Mouse (Mus musculus): Measurements from ENCODE around the gene Pqlc2. TPM values are rescaled to one million over a fixed set of nuclear protein-coding genes. Genes with fewer than 3 reads are reported as not detected.

Pqlc2 gene
- polyA plus RNA-seq, 1 experiment from 2014 or later, result 15.1 TPM

GRCm38 (mm10) chr4:139298671-139299366 is 11.7 kb downstream of the Pqlc2 start:
- no peak overlapping the region for H3K4me3 ChIP-seq (replicated peaks)
- H3K36me3 ChIP-seq, result peaks cover 52% of the 10 kb centered on the region
- no peak overlapping the region for H3K4me2 ChIP-seq (replicated peaks)
- no peak overlapping the region; the same call in 1 of the 2 replicates for H3K27ac ChIP-seq
- no peaks in the 10 kb centered on the region for H3K4me1 ChIP-seq (replicated peaks)
- no peak overlapping the region for H3K9ac ChIP-seq (replicated peaks)
- no peak for ATAC-seq
- 87% methylated on average over 12 of the region's 12 CpGs for WGBS
- no peaks in the 10 kb centered on the region for H3K27me3 ChIP-seq
- H3K9me3 ChIP-seq, result no peaks in the 10 kb centered on the region

GRCm38 (mm10) chr4:139297566-139297965 is 12.9 kb downstream of the Pqlc2 start:
- H3K9ac ChIP-seq (replicated peaks), result no peak overlapping the region
- no peak overlapping the region for H3K4me2 ChIP-seq (replicated peaks)
- no peak overlapping the region for H3K4me3 ChIP-seq (replicated peaks)
- H3K4me1 ChIP-seq (replicated peaks), result no peaks in the 10 kb centered on the region
- no peaks in the 10 kb centered on the region for H3K27me3 ChIP-seq
- 86% methylated on average over 4 of the region's 4 CpGs for WGBS
- no peak overlapping the region for H3K27ac ChIP-seq
- no peaks in the 10 kb centered on the region for H3K9me3 ChIP-seq
- ATAC-seq, result no peak
- peaks cover 54% of the 10 kb centered on the region for H3K36me3 ChIP-seq

- H3K4me2 ChIP-seq (replicated peaks), result no peak overlapping the region
- no peaks in the 10 kb centered on the region for H3K9me3 ChIP-seq
- no peaks in the 10 kb centered on the region for H3K27me3 ChIP-seq
- H3K4me3 ChIP-seq (replicated peaks), result no peak overlapping the region
- ATAC-seq, result no peak
- H3K4me1 ChIP-seq (replicated peaks), result no peaks in the 10 kb centered on the region
- H3K36me3 ChIP-seq, result peaks cover 48% of the 10 kb centered on the region
- H3K9ac ChIP-seq (replicated peaks), result no peak overlapping the region
- 98% methylated on average over 5 of the region's 5 CpGs for WGBS
- no peak overlapping the region for H3K27ac ChIP-seq
Measured at GRCm38 (mm10) chr4:139292038-139292437, 18.5 kb downstream of the Pqlc2 start.

GRCm38 (mm10) chr4:139291099-139291498 is 19.4 kb downstream of the Pqlc2 start:
- H3K9me3 ChIP-seq, result no peaks in the 10 kb centered on the region
- H3K27ac ChIP-seq, result no peak overlapping the region
- 84% methylated on average over 16 of the region's 16 CpGs for WGBS
- H3K4me1 ChIP-seq (replicated peaks), result no peaks in the 10 kb centered on the region
- H3K9ac ChIP-seq (replicated peaks), result no peak overlapping the region
- peaks cover 55% of the 10 kb centered on the region for H3K36me3 ChIP-seq
- ATAC-seq, result no peak
- H3K27me3 ChIP-seq, result no peaks in the 10 kb centered on the region
- H3K4me3 ChIP-seq (replicated peaks), result no peak overlapping the region
- H3K4me2 ChIP-seq (replicated peaks), result no peak overlapping the region

GRCm38 (mm10) chr4:139289017-139289416 is 21.5 kb downstream of the Pqlc2 start:
- Histone ChIP-seq H3K4me1 (replicated peaks) (no peaks in the 10 kb centered on the region), H3K9me3 (no peaks in the 10 kb centered on the region), H3K4me2 (replicated peaks) (no peak overlapping the region), H3K36me3 (peaks cover 70% of the 10 kb centered on the region), H3K27ac (no peak overlapping the region), H3K27me3 (no peaks in the 10 kb centered on the region), H3K9ac (replicated peaks) (no peak overlapping the region), H3K4me3 (replicated peaks) (no peak overlapping the region)
- ATAC-seq, result peak; percentile 28; the same call in 1 of the 2 replicates
- 66% methylated on average over 10 of the region's 10 CpGs for WGBS

- Histone ChIP-seq H3K36me3 (peaks cover 82% of the 10 kb centered on the region), H3K27ac (no peak overlapping the region), H3K4me3 (replicated peaks) (no peak overlapping the region), H3K4me2 (replicated peaks) (no peak overlapping the region), H3K27me3 (no peaks in the 10 kb centered on the region), H3K9me3 (no peaks in the 10 kb centered on the region), H3K9ac (replicated peaks) (no peak overlapping the region), H3K4me1 (replicated peaks) (no peaks in the 10 kb centered on the region)
- ATAC-seq, result peak; percentile 41
- 86% methylated on average over 18 of the region's 18 CpGs for WGBS
Measured at GRCm38 (mm10) chr4:139287122-139287863, 23.2 kb downstream of the Pqlc2 start.

- no peak overlapping the region for H3K4me3 ChIP-seq (replicated peaks)
- peaks cover 91% of the 10 kb centered on the region for H3K36me3 ChIP-seq
- H3K9ac ChIP-seq (replicated peaks), result no peak overlapping the region
- ATAC-seq, result no peak
- H3K4me2 ChIP-seq (replicated peaks), result no peak overlapping the region
- no peak overlapping the region for H3K27ac ChIP-seq
- no peaks in the 10 kb centered on the region for H3K27me3 ChIP-seq
- no peaks in the 10 kb centered on the region for H3K9me3 ChIP-seq
- no peaks in the 10 kb centered on the region for H3K4me1 ChIP-seq (replicated peaks)
- WGBS, result 95% methylated on average over 5 of the region's 5 CpGs
Measured at GRCm38 (mm10) chr4:139286234-139286633, 24.3 kb downstream of the Pqlc2 start.

GRCm38 (mm10) chr4:139284877-139285276 is 25.6 kb downstream of the Pqlc2 start:
- Histone ChIP-seq H3K4me3 (replicated peaks) (no peak overlapping the region), H3K4me1 (replicated peaks) (no peaks in the 10 kb centered on the region), H3K36me3 (peaks cover 91% of the 10 kb centered on the region), H3K27me3 (no peaks in the 10 kb centered on the region), H3K27ac (no peak overlapping the region), H3K9me3 (no peaks in the 10 kb centered on the region), H3K4me2 (replicated peaks) (no peak overlapping the region), H3K9ac (replicated peaks) (no peak overlapping the region)
- ATAC-seq, result no peak
- WGBS, result 95% methylated on average over 15 of the region's 15 CpGs

- Histone ChIP-seq H3K9ac (replicated peaks) (no peak overlapping the region), H3K27ac (no peak overlapping the region), H3K27me3 (no peaks in the 10 kb centered on the region), H3K4me3 (replicated peaks) (no peak overlapping the region), H3K36me3 (peaks cover 73% of the 10 kb centered on the region), H3K9me3 (no peaks in the 10 kb centered on the region), H3K4me2 (replicated peaks) (no peak overlapping the region), H3K4me1 (replicated peaks) (no peaks in the 10 kb centered on the region)
- ATAC-seq, result no peak
- WGBS, result 86% methylated on average over 6 of the region's 6 CpGs
Measured at GRCm38 (mm10) chr4:139282955-139283417, 27.5 kb downstream of the Pqlc2 start.

- H3K27ac ChIP-seq, result no peak overlapping the region
- H3K27me3 ChIP-seq, result no peaks in the 10 kb centered on the region
- ATAC-seq, result no peak
- H3K9ac ChIP-seq (replicated peaks), result no peak overlapping the region
- no peak overlapping the region for H3K4me2 ChIP-seq (replicated peaks)
- no peaks in the 10 kb centered on the region for H3K4me1 ChIP-seq (replicated peaks)
- no peak overlapping the region for H3K4me3 ChIP-seq (replicated peaks)
- H3K9me3 ChIP-seq, result no peaks in the 10 kb centered on the region
- WGBS, result 94% methylated on average over 16 of the region's 16 CpGs
- peaks cover 62% of the 10 kb centered on the region for H3K36me3 ChIP-seq
Measured at GRCm38 (mm10) chr4:139281791-139282345, 28.6 kb downstream of the Pqlc2 start.

GRCm38 (mm10) chr4:139280530-139280929 is 30.0 kb downstream of the Pqlc2 start:
- Histone ChIP-seq H3K27ac (no peak overlapping the region), H3K4me1 (replicated peaks) (no peaks in the 10 kb centered on the region), H3K27me3 (no peaks in the 10 kb centered on the region), H3K4me3 (replicated peaks) (no peak overlapping the region), H3K9ac (replicated peaks) (no peak overlapping the region), H3K9me3 (no peaks in the 10 kb centered on the region), H3K36me3 (peaks cover 53% of the 10 kb centered on the region), H3K4me2 (replicated peaks) (no peak overlapping the region)
- 98% methylated on average over 12 of the region's 12 CpGs for WGBS
- ATAC-seq, result no peak

- H3K9ac ChIP-seq (replicated peaks), result no peak overlapping the region
Measured at GRCm38 (mm10) chr4:139276411-139276810, 34.1 kb downstream of the Pqlc2 start.

More at GRCm38 (mm10) chr4:139276411-139276810, 34.1 kb downstream of the Pqlc2 start:
- WGBS, result 91% methylated on average over 7 of the region's 7 CpGs
- no peak for ATAC-seq
- Histone ChIP-seq H3K36me3 (peaks cover 39% of the 10 kb centered on the region), H3K4me3 (replicated peaks) (no peak overlapping the region), H3K27me3 (no peaks in the 10 kb centered on the region), H3K4me1 (replicated peaks) (no peaks in the 10 kb centered on the region), H3K27ac (no peak overlapping the region), H3K9me3 (no peaks in the 10 kb centered on the region), H3K4me2 (replicated peaks) (no peak overlapping the region)
